Mouse (Mus musculus) ovary, postnatal 36 days (tissue): ENCODE data around the gene Ephb2.

Source experiments
- DNase-seq: peaks from one replicate; pipeline ENCODE4 v3.0.0; 2022; ENCODE audit warnings: low spot score, mixed read lengths

Gene Ephb2

DNA sequence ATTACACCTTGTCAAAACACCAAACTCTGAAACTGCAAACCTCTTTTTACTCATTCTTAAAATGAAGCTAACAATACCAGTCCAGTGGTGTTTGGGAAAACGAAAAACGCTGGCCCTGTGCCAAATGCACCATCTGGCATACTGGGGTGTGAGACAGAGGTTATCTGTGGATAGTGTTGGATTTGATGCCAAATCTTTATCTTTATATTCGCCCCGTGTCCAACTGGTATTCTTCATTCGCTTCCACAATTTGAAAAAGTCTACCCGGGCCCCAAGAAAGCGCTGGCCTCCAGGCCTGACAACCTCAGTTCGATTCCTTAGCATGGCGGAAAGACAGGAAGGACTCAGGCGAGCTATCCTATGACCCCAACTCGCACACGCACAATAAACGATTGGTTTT is 234.3 kb downstream of the Ephb2 start:
- DNase-seq = peak; percentile 64

DNA sequence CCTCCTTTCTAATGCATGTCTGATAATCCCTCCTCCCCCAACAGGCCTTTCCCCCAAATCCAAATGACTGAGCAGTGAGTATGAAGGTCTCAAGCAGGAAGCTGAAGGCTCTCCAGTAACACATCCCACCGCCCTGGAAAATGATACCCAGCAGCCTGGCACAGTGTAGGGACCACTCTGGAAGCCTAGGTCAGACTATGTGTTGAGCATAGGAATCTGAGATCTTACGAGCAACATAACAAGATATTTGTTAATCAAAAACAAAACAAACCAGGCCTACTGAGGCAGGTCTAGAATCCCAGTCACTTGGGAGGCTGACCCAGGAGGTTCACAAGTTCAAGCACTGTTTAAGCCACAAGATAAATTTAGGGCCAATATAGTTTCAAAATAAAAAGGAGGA is 235.3 kb downstream of the Ephb2 start:
- no peak for DNase-seq

DNA sequence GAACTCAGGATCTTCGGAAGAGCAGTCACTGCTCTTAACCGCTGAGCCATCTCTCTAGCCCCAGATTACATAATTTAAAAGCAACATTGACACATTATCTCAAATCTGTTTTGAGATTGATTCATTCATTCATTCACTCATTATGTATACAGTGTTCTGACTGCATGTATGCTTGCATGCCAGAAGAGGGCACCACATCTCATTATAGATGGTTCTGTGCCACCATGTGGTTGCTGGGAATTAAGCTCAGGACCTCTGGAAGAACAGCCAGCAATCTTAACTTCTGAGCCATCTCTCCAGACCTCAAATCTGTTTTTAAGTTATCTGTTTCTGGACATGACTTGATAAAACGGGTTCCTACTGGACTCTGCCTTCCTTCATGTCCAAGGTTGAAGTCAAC is 235.9 kb downstream of the Ephb2 start:
- no peak for DNase-seq

DNA sequence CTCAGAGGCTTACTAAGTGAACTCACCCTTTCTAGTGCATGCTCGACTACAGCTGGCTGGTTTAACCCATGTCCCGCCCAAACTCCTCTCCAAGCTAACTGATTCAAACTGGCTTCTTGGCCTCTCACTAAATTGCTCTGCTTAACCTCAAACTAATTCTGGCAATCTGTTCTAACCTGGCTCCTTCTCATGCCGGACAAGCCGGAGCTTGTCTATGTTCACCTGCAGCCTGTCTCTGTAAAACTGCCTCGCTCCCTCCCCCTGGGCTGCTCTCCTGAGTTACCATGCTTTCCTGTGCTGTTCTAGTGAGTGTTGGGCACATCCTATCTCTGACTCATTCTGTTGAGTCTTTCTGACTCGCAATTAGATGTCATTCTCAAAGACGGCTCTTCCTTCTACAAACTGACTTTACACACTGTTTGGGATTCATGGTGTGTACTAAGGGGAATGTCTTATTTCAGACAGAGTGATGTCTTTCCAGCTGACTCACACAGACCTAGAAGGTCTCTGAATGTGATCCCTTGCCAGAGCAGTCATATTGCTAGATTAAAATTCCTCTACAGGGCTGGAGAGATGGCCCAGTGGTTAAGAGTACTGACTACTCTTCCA is 237.4 kb downstream of the Ephb2 start:
- DNase-seq = no peak
